Mouse (Mus musculus): ENCODE data around the gene Sap18.

GRCm38 (mm10) chr14:57810886-57811285 is 12.9 kb downstream of the Sap18 start:
- no peak for TF ChIP-seq CTCF (IDR thresholded peaks at IDR 0.05)
- peak; percentile 42 for TF ChIP-seq EP300 (IDR thresholded peaks at IDR 0.05)

Measured in lung, postnatal 0 days (tissue).